9 mouse cellular contexts compared by ENCODE assay signal in the genomic region with DNA sequence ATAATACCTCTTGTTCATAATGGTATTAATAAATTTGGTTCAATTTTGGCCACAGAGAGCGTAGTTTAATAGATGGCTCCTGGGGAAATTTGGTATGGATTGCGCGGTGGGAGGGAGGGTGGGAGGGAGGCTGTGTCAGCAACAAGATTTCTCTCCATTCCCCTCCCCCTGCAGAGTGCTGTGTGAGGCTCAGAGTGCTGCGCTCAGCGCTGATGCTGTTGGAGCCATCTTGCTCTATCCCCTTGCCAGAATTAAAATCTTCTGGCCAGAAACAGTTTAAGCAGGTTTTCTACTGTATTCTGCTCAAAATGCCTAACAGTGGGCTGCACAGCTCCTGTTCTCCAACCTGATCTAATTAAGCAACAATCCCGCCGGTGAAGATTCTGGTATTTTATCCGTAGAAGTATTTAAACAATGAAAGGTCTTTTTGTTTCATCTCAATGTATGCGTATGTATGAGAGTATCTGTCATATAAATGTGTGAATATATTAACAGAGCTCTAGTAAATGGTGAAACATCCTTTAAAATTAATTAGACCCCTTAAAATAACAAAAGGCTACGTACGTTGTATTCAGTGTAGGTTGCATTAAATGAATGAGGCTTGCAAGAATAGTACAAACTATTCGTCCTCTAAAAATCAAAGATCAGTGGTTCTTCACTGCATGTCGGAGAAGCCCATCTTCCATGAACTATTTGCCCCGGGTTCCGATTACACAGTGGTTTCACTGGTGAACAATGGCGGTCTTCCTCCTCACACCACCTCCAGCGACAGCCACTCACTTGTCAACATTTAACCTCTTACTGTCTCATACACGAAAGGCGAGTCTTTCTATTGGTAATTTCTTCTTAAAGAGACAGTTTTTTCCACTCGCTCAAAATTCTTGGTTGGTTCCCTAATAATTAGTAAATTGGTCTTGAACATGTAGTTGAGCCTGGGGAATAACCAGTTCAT. TPM values are rescaled to one million over a fixed set of nuclear protein-coding genes. Genes with fewer than 3 reads are reported as not detected.
DNase-seq lines count a peak whose midpoint lies in the region; ATAC-seq and TF ChIP-seq lines count a peak whose summit lies in the region.
"Had no signal": no experiment of that assay in that cellular context is flagged by ENCODE, and none has a peak within 500 bp of the region (broad histone marks: within the 10 kb centered on the region; RNA-seq: fewer than 3 reads in every experiment).

No protein-coding gene starts in this region.

- H3K27ac ChIP-seq in forebrain, postnatal 0 days (ENCODE audit: low read depth, low read length) = peak overlapping the region; percentile 98
- H3K27ac ChIP-seq in limb, embryonic 14.5 days (replicated peaks; ENCODE audit: low read depth, low read length) = peak overlapping the region; percentile 74
- H3K27ac ChIP-seq: macrophage had no signal

- peaks cover 9% of the 10 kb centered on the region; the same call in 1 of the 2 replicates for H3K4me1 ChIP-seq in forebrain, postnatal 0 days (ENCODE audit: insufficient read depth)
- H3K4me1 ChIP-seq in limb, embryonic 14.5 days (ENCODE audit: control insufficient read depth, insufficient read depth, low read length) = 0 out of 2 replicates have a peak, but pooled peaks cover 7% of the 10 kb centered on the region

- H3K4me3 ChIP-seq in forebrain, postnatal 0 days (ENCODE audit: low read depth, low read length) = peak overlapping the region; percentile 50
- peak overlapping the region; percentile 44 for H3K4me3 ChIP-seq in limb, embryonic 14.5 days (replicated peaks; ENCODE audit: low read length)

- peak overlapping the region; percentile 85 for H3K9ac ChIP-seq in forebrain, postnatal 0 days
- H3K9ac ChIP-seq in limb, embryonic 14.5 days (ENCODE audit: low read depth, low read length, severe bottlenecking) = peak overlapping the region; percentile 55

- H3K4me2 ChIP-seq in forebrain, postnatal 0 days (ENCODE audit: low read depth) = peak overlapping the region; percentile 64
- H3K4me2 ChIP-seq in limb, embryonic 14.5 days (replicated peaks; ENCODE audit: low read depth, low read length, severe bottlenecking) = peak overlapping the region; percentile 68

- no peak for TF ChIP-seq CTCF in forebrain, postnatal 0 days (IDR thresholded peaks at IDR 0.05; ENCODE audit: low read depth)

- ATAC-seq in forebrain, postnatal 0 days = peak; percentile 72
- ATAC-seq in limb, embryonic 14.5 days (ENCODE audit: low FRiP score, low read depth) = no peak

- DNase-seq in layer of hippocampus, adult 11-12 months (ENCODE audit: low spot score) = peak; percentile 74
- no peak for DNase-seq in layer of hippocampus, adult 9-10 months (ENCODE audit: low spot score)
- DNase-seq in cerebellum, adult 8-10 months = peak; percentile 66
- DNase-seq in forebrain, postnatal 0 days = peak; percentile 89
- peak; percentile 78 for DNase-seq in limb, embryonic 14.5 days (ENCODE audit: low spot score)
- peak; percentile 66 for DNase-seq in right cerebral cortex, postnatal 25 days
- DNase-seq in gastrocnemius, postnatal 25 days = no peak
- DNase-seq in c-Kit-positive CD71-positive TER-119-positive erythroid progenitor cells, embryonic 14.5 days (ENCODE audit: low spot score) = no peak

- TF ChIP-seq POLR2A in limb, embryonic 14.5 days (IDR thresholded peaks at IDR 0.05; ENCODE audit: borderline replicate concordance, extremely low read depth, insufficient read depth, insufficient read length) = no peak

- no peaks in the 10 kb centered on the region for H3K27me3 ChIP-seq in forebrain, postnatal 0 days (ENCODE audit: insufficient read depth, low read length)
- H3K27me3 ChIP-seq in limb, embryonic 14.5 days (ENCODE audit: control insufficient read depth, insufficient read depth, low read length) = peaks cover 7% of the 10 kb centered on the region; the same call in 1 of the 2 replicates

- no peaks in the 10 kb centered on the region for H3K9me3 ChIP-seq in forebrain, postnatal 0 days (ENCODE audit: low read length)
- no peaks in the 10 kb centered on the region for H3K9me3 ChIP-seq in limb, embryonic 14.5 days (ENCODE audit: control insufficient read depth, low read length)

- WGBS in forebrain, postnatal 0 days = 2% methylated on average over 20 of the region's 20 CpGs
- WGBS in limb, embryonic 14.5 days = 8% methylated on average over 20 of the region's 20 CpGs

- no peaks in the 10 kb centered on the region for H3K36me3 ChIP-seq in forebrain, postnatal 0 days (ENCODE audit: insufficient read depth)
- H3K36me3 ChIP-seq in limb, embryonic 14.5 days (ENCODE audit: control insufficient read depth, insufficient read depth, low read length) = no peaks in the 10 kb centered on the region

RNA-seq across cellular contexts. Expression of a gene that starts 1.0 kb away (rescaled TPM):
- 446 and 960 TPM in 2 replicates for total RNA-seq in forebrain, postnatal 0 days (2014; rRNA removed)
- 111 and 146 TPM in 2 replicates for polyA plus RNA-seq in forebrain, postnatal 0 days (2015; fragmentation: Nextera tagmentation; extraction: Ambion mirVana)
- polyA plus RNA-seq in limb, embryonic 14.5 days (2012; rRNA removed) = 81.5 and 90.3 TPM in 2 replicates
- 14.6 and 19.3 TPM in 2 replicates for polyA plus RNA-seq in limb, embryonic 14.5 days (2014; fragmentation: Nextera tagmentation; extraction: Ambion mirVana)
- total RNA-seq in gastrocnemius, postnatal 25 days (2021) = 1 to 10 TPM; 1.1 to 1.2 TPM
- polyA plus RNA-seq: macrophage had no signal

RNA-seq across cellular contexts. Expression of a gene that starts 4.7 kb away (rescaled TPM):
- 181 and 199 TPM in 2 replicates for total RNA-seq in forebrain, postnatal 0 days (2014; rRNA removed)
- 58.0 and 58.7 TPM in 2 replicates for polyA plus RNA-seq in forebrain, postnatal 0 days (2015; fragmentation: Nextera tagmentation; extraction: Ambion mirVana)
- polyA plus RNA-seq in limb, embryonic 14.5 days (2012; rRNA removed) = 28.2 and 33.2 TPM in 2 replicates
- 25.4 and 26.0 TPM in 2 replicates for polyA plus RNA-seq in limb, embryonic 14.5 days (2014; fragmentation: Nextera tagmentation; extraction: Ambion mirVana)
- 10 to 100 TPM; 10.1 to 11.1 TPM for total RNA-seq in gastrocnemius, postnatal 25 days (2021)

RNA-seq across cellular contexts. Expression of a gene that starts 4.7 kb away (rescaled TPM):
- total RNA-seq in forebrain, postnatal 0 days (2014; rRNA removed) = 3.4 and 4.0 TPM in 2 replicates
- 0.65 TPM in 2 replicates for polyA plus RNA-seq in forebrain, postnatal 0 days (2015; fragmentation: Nextera tagmentation; extraction: Ambion mirVana)
- 0.87 and 1.3 TPM in 2 replicates for polyA plus RNA-seq in limb, embryonic 14.5 days (2012; rRNA removed)
- 1.2 and 1.3 TPM in 2 replicates for polyA plus RNA-seq in limb, embryonic 14.5 days (2014; fragmentation: Nextera tagmentation; extraction: Ambion mirVana)
- under 1 TPM; 0.13 to 0.18 TPM for total RNA-seq in gastrocnemius, postnatal 25 days (2021)

RNA-seq across cellular contexts. Expression of a gene that starts 11.0 kb away (rescaled TPM):
- 668 and 716 TPM in 2 replicates for total RNA-seq in forebrain, postnatal 0 days (2014; rRNA removed)
- polyA plus RNA-seq in forebrain, postnatal 0 days (2015; fragmentation: Nextera tagmentation; extraction: Ambion mirVana) = 583 and 608 TPM in 2 replicates
- 248 and 327 TPM in 2 replicates for polyA plus RNA-seq in limb, embryonic 14.5 days (2012; rRNA removed)
- polyA plus RNA-seq in limb, embryonic 14.5 days (2014; fragmentation: Nextera tagmentation; extraction: Ambion mirVana) = 284 and 312 TPM in 2 replicates
- 100 to 1,000 TPM in 1 of 2 experiments, 10 to 100 TPM in 1; 99.3 to 105 TPM for total RNA-seq in gastrocnemius, postnatal 25 days (2021)

RNA-seq across cellular contexts. Expression of a gene that starts 28.1 kb away (rescaled TPM):
- 29.2 and 31.9 TPM in 2 replicates for total RNA-seq in forebrain, postnatal 0 days (2014; rRNA removed)
- 13.5 and 16.0 TPM in 2 replicates for polyA plus RNA-seq in forebrain, postnatal 0 days (2015; fragmentation: Nextera tagmentation; extraction: Ambion mirVana)
- 29.7 and 34.2 TPM in 2 replicates for polyA plus RNA-seq in limb, embryonic 14.5 days (2012; rRNA removed)
- polyA plus RNA-seq in limb, embryonic 14.5 days (2014; fragmentation: Nextera tagmentation; extraction: Ambion mirVana) = 21.4 and 21.5 TPM in 2 replicates
- 1 to 10 TPM; 6.7 to 8.1 TPM for total RNA-seq in gastrocnemius, postnatal 25 days (2021)

Comparison
In these comparisons a context has a peak if more than half of its experiments do, and no peak if none do; other contexts are left out.
1. DNase-seq: peak in layer of hippocampus, adult 11-12 months (single experiment), cerebellum, adult 8-10 months (single experiment), forebrain, postnatal 0 days (single experiment), limb, embryonic 14.5 days (single experiment) and right cerebral cortex, postnatal 25 days (single experiment); none in layer of hippocampus, adult 9-10 months (single experiment), gastrocnemius, postnatal 25 days (single experiment) and c-Kit-positive CD71-positive TER-119-positive erythroid progenitor cells, embryonic 14.5 days (single experiment).
2. RNA of a gene that starts 1.0 kb away (total RNA-seq): 446 to 960 TPM in forebrain, postnatal 0 days; 1.1 to 1.2 TPM in gastrocnemius, postnatal 25 days; every median in the first group is over 100 times any median in the second.
3. RNA of a gene that starts 4.7 kb away (total RNA-seq): 181 to 199 TPM in forebrain, postnatal 0 days; 10.1 to 11.1 TPM in gastrocnemius, postnatal 25 days; every median in the first group is over 10 times any median in the second.